Mouse (Mus musculus) megakaryocyte, embryonic 14.5 days (primary cell): ENCODE measurements around the gene Glt6d1. TPM values are rescaled to one million over a fixed set of nuclear protein-coding genes. Genes with fewer than 3 reads are reported as not detected.

Source experiments
- H3K27me3 ChIP-seq: replicated peaks from 2 replicates; pipeline ENCODE3; 2012; ENCODE audit warnings: inconsistent platforms
- H3K36me3 ChIP-seq: replicated peaks from 2 replicates; pipeline ENCODE3; 2012; ENCODE audit warnings: low read length, inconsistent platforms, mixed read lengths
- H3K4me1 ChIP-seq: 2 replicates; pipeline ENCODE4 v1.6.1; 2012; ENCODE audit warnings: inconsistent platforms
- H3K4me3 ChIP-seq: replicated peaks from 2 replicates; pipeline ENCODE3; 2012; ENCODE audit warnings: moderate library complexity, mild to moderate bottlenecking, inconsistent platforms
- H3K9me3 ChIP-seq: 2 replicates; pipeline ENCODE4 v1.6.1; 2012; ENCODE audit warnings: inconsistent platforms
- FLI1 ChIP-seq: IDR thresholded peaks from 2 replicates; pipeline ENCODE4 v1.6.1; 2012; ENCODE audit warnings: low read length, inconsistent platforms, mixed read lengths
- GATA1 ChIP-seq: IDR thresholded peaks from 3 replicates; pipeline ENCODE4 v1.6.1; 2012; ENCODE audit warnings: mixed read lengths, low read length, inconsistent platforms, borderline replicate concordance
- polyA plus RNA-seq: library from polyadenylated mRNA; stranded (reverse); fragments of >175 nt; gene quantifications from 2 replicates; pipeline ENCODE4 v1.2.3, GENCODE M21; 2012; ENCODE audit warnings: low replicate concordance; ENCODE audit not compliant: insufficient read depth

Glt6d1 gene
- polyA plus RNA-seq, 1 experiment: not detected

DNA sequence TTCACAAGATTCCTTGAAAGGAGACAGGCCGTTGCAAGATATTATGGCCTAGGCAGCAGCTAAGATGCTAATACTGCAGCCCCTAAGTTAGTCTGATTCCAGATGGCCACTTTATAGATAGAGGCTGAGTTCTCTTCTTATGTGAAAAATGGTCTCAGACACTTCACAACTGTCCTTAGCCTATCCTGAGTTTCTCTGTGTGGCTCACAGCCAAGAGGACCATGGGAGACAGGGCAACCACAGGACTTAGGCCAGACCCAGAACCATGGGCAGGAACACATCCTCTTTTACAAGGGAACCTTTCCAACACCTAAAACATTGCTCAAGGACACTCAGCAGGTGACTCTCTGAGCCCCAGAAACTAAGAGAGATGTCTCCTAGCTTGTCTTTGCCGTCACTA is 42.1 kb downstream of the Glt6d1 start:
- TF ChIP-seq FLI1 (no peak), GATA1 (no peak)
- Histone ChIP-seq H3K4me1 (no peaks in the 10 kb centered on the region), H3K4me3 (no peak overlapping the region), H3K36me3 (no peaks in the 10 kb centered on the region), H3K9me3 (no peaks in the 10 kb centered on the region), H3K27me3 (peaks cover 78% of the 10 kb centered on the region)

DNA sequence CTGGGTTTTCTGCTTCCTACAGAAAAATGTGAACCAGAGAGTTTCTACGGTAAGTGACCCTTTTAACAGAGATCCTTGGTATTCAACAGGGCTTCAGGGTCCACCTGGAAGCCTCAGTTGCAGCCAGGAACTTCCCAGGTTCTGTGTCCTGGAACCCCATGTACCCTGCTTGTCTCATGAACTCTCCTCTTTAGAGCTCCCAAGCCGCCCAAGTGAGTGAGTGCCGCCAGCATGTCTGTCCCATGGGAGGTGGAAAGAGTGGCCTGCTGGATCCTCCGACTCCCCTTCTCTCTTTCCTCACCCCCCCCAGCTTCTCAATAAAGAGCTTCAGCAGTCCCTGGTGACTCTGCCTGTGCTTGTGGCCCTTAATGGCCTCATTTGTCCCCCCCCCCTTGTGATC is 47.9 kb downstream of the Glt6d1 start:
- TF ChIP-seq GATA1 (no peak), FLI1 (no peak)
- no peak overlapping the region for H3K4me3 ChIP-seq
- no peaks in the 10 kb centered on the region for H3K36me3 ChIP-seq
- no peaks in the 10 kb centered on the region for H3K9me3 ChIP-seq
- H3K27me3 ChIP-seq: peaks cover 87% of the 10 kb centered on the region
- H3K4me1 ChIP-seq: peaks cover 13% of the 10 kb centered on the region

DNA sequence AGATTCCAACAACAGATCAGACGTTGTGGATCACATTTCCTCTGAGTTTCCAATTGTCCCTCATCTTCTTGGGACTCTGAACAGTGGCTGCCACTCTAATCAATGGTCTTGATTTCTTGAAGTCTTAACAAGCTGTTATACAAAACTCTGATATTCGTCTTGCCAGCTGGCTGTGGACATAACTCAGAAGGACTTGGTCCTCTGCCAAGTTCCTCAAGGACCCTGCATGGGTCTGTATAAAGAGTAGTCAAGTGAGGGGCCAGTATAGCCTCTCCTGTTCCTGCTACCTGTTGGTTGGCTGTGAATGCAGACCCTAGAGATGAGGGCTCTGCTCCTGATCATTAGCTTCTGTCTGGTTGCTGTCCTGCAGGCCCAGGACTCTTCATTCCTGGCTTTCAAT is 50.4 kb downstream of the Glt6d1 start, which contains the start of gene Lcn3:
Gene Lcn3 (plus strand): TSS at position 301 of the 400 bp plus-strand sequence.
- Histone ChIP-seq H3K4me1 (peaks cover 20% of the 10 kb centered on the region), H3K27me3 (peaks cover 86% of the 10 kb centered on the region), H3K4me3 (no peak within 1 kb of the TSS), H3K9me3 (no peaks in the 10 kb centered on the region), H3K36me3 (no peaks in the 10 kb centered on the region)
- TF ChIP-seq GATA1 (no peak), FLI1 (no peak)

DNA sequence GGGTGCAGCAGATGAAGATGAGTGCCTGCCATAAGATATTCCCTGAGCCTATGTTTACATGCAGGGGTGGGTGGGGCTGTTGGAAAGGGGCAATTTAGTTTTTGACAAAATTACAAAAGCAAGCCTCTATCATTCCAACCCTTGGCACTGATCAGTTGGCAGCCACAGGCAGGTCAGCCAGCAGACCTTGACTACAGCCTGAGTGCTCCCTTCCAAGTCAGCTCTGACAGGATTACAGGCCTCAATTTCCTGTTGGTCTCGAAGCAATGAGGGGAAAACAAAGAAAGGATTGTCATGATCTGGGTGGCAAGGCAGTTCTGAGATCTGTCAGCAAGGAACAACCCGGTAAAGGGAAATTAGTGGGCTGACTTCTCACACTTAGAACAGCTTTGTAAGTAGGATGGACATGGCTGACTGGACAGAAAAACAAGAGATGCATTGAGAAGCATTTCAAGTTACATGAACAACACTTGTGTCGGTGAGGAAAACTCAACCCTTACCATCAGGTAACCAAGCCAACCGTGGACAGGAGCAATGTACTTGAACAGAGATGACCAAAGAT is 57.5 kb downstream of the Glt6d1 start:
- no peaks in the 10 kb centered on the region for H3K36me3 ChIP-seq
- TF ChIP-seq FLI1 (no peak), GATA1 (no peak)

DNA sequence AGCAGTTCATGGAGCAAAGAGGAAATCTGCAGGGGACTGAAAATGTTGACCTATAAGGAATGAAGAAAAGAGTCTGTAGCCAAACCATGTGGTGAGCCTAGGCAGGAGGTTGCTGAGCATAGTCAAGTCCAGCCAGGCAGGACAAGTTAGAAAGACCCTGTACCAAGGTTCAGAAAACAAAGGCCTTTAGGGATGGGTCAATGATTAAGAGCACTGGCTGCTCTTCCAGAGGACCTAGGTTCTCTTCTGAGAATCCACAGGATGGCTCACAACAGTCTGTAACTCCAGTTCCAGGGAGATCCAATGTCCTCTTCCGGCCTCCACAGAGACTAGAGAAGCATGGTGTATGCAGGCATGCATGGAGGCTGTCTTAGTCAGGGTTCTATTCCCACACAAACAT is 61.4 kb downstream of the Glt6d1 start:
- peaks cover 20% of the 10 kb centered on the region for H3K27me3 ChIP-seq

More for the DNA sequence above, 57.5 kb downstream of the Glt6d1 start:
- no peak overlapping the region for H3K4me3 ChIP-seq
- peaks cover 11% of the 10 kb centered on the region for H3K4me1 ChIP-seq
- peaks cover 31% of the 10 kb centered on the region for H3K9me3 ChIP-seq
- peaks cover 28% of the 10 kb centered on the region for H3K27me3 ChIP-seq

More for the DNA sequence above, 61.4 kb downstream of the Glt6d1 start:
- no peak for TF ChIP-seq GATA1
- TF ChIP-seq FLI1: no peak
- Histone ChIP-seq H3K4me1 (no peaks in the 10 kb centered on the region), H3K9me3 (peaks cover 31% of the 10 kb centered on the region), H3K4me3 (no peak overlapping the region), H3K36me3 (no peaks in the 10 kb centered on the region)

Other genes starting within 250 kb of the Glt6d1 start
- 0.75 TPM in 1 of 2 replicates, not detected in the other for gene Mamdc4, start 241.0 kb downstream of the Glt6d1 start, polyA plus RNA-seq
- 4.7 TPM in 1 of 2 replicates, not detected in the other for gene Phpt1, start 240.6 kb downstream of the Glt6d1 start, polyA plus RNA-seq
- gene Ajm1, start 234.1 kb downstream of the Glt6d1 start, polyA plus RNA-seq: 0.44 and 0.85 TPM in 2 replicates
- gene Rabl6, start 207.3 kb downstream of the Glt6d1 start, polyA plus RNA-seq: 36.6 and 58.2 TPM in 2 replicates
- 0.15 TPM in 1 of 2 replicates, not detected in the other for gene Ccdc183, start 198.2 kb downstream of the Glt6d1 start, polyA plus RNA-seq
- gene Tmem141, start 193.8 kb downstream of the Glt6d1 start, polyA plus RNA-seq: 0.94 TPM in 1 of 2 replicates, not detected in the other
- 0.49 TPM in 1 of 2 replicates, not detected in the other for gene Fcna, start 187.8 kb downstream of the Glt6d1 start, polyA plus RNA-seq
- not detected in 2 replicates for gene Lcn8, start 162.7 kb downstream of the Glt6d1 start, polyA plus RNA-seq
- not detected in 2 replicates for gene Lcn5, start 157.9 kb downstream of the Glt6d1 start, polyA plus RNA-seq
- gene Lcn6, start 139.1 kb downstream of the Glt6d1 start, polyA plus RNA-seq: not detected in 2 replicates
- gene Lcn10, start 133.1 kb downstream of the Glt6d1 start, polyA plus RNA-seq: not detected in 2 replicates
- not detected in 2 replicates for gene Obp2a, start 115.8 kb downstream of the Glt6d1 start, polyA plus RNA-seq
- gene Bmyc, start 109.1 kb downstream of the Glt6d1 start, polyA plus RNA-seq: 55.7 and 68.2 TPM in 2 replicates
- gene Obp2b, start 78.8 kb downstream of the Glt6d1 start, polyA plus RNA-seq: not detected in 2 replicates
- not detected in 2 replicates for gene Lcn3, start 50.3 kb downstream of the Glt6d1 start, polyA plus RNA-seq
- gene Lcn11, start 38.8 kb downstream of the Glt6d1 start, polyA plus RNA-seq: not detected in 2 replicates
- gene Gm13539, start 33.6 kb downstream of the Glt6d1 start, polyA plus RNA-seq: not detected in 2 replicates
- gene Lcn9, start 7.3 kb upstream of the Glt6d1 start, polyA plus RNA-seq: not detected in 2 replicates
- not detected in 2 replicates for gene Sohlh1, start 31.4 kb upstream of the Glt6d1 start, polyA plus RNA-seq
- not detected in 2 replicates for gene Kcnt1, start 47.9 kb upstream of the Glt6d1 start, polyA plus RNA-seq
- 3.2 and 4.7 TPM in 2 replicates for gene Camsap1, start 167.4 kb upstream of the Glt6d1 start, polyA plus RNA-seq
- gene Ubac1, start 205.9 kb upstream of the Glt6d1 start, polyA plus RNA-seq: 9.0 and 55.5 TPM in 2 replicates